Mouse (Mus musculus): ENCODE measurements at regions not wholly inside any gene's neighbourhood (a gene's known extent, or its start where the extent isn't known, plus 50 kb on each side); places are given as distances from the start of the nearest gene placed in this dataset.

DNA sequence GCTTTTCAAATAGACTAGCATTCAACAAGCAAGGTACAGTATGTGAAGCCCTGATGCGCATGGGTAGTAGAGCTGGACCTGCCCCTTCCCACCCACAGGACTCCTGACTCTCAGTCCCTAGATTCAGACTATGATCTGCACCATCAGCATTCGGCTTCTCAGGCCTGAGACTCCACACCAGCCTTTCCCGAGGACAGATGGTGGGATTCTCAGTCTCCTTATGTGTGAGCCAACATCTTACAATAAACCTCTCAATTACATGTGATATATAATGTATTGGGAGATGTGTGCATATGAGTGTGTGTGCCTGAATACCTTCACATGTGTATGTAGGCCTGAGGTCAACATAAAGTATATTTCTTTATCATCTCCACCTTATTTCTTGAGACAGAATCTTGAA, 268.3 kb downstream of the Rybp start:
- Histone ChIP-seq H3K27ac (ENCODE audit: low read length) (no peak overlapping the region), H3K36me3 (ENCODE audit: control insufficient read depth, insufficient read depth, low read length) (no peaks in the 10 kb centered on the region), H3K4me1 (ENCODE audit: control insufficient read depth, insufficient read depth, low read length) (peaks cover 3% of the 10 kb centered on the region; the same call in 1 of the 2 replicates), H3K9me3 (replicated peaks; ENCODE audit: control insufficient read depth, low read length, poor library complexity, severe bottlenecking) (no peaks in the 10 kb centered on the region), H3K27me3 (ENCODE audit: control insufficient read depth, insufficient read depth, low read depth, low read length) (no peaks in the 10 kb centered on the region; the same call in 1 of the 2 replicates), H3K9ac (ENCODE audit: low read depth, low read length) (no peak overlapping the region), H3K4me3 (ENCODE audit: low read depth, low read length) (no peak overlapping the region), H3K4me2 (ENCODE audit: low read length) (no peak overlapping the region)
- WGBS: 81% methylated on average over 3 of the region's 3 CpGs
- ATAC-seq: no peak

DNA sequence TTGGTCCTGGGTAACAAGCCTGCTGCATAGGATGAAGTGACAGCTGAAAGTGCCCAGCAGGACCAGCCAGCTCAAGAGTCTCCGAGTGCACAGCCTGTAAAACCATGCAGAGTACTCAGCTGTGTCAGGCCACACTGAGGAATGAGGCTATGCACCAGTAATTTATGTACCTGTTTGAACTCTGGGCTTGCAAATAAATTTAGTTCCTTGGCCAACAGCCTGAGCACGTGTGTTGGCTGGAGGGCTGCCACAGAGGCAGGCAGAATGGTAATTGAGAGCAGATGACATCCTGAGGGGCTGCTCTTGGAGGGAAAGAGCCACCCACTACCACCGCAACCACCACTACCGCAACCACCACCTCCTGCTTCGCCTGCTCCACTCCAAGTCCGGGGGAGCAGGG, 273.3 kb downstream of the Rybp start:
- Histone ChIP-seq H3K9me3 (replicated peaks; ENCODE audit: control insufficient read depth, low read length, poor library complexity, severe bottlenecking) (no peaks in the 10 kb centered on the region), H3K4me1 (ENCODE audit: control insufficient read depth, insufficient read depth, low read length) (peaks cover 14% of the 10 kb centered on the region), H3K27ac (ENCODE audit: low read length) (no peak overlapping the region), H3K4me2 (ENCODE audit: low read length) (no peak overlapping the region), H3K27me3 (ENCODE audit: control insufficient read depth, insufficient read depth, low read depth, low read length) (no peaks in the 10 kb centered on the region; the same call in 1 of the 2 replicates), H3K9ac (ENCODE audit: low read depth, low read length) (no peak overlapping the region), H3K4me3 (ENCODE audit: low read depth, low read length) (no peak overlapping the region), H3K36me3 (ENCODE audit: control insufficient read depth, insufficient read depth, low read length) (no peaks in the 10 kb centered on the region)
- ATAC-seq: no peak
- 36% methylated on average over 6 of the region's 6 CpGs for WGBS

DNA sequence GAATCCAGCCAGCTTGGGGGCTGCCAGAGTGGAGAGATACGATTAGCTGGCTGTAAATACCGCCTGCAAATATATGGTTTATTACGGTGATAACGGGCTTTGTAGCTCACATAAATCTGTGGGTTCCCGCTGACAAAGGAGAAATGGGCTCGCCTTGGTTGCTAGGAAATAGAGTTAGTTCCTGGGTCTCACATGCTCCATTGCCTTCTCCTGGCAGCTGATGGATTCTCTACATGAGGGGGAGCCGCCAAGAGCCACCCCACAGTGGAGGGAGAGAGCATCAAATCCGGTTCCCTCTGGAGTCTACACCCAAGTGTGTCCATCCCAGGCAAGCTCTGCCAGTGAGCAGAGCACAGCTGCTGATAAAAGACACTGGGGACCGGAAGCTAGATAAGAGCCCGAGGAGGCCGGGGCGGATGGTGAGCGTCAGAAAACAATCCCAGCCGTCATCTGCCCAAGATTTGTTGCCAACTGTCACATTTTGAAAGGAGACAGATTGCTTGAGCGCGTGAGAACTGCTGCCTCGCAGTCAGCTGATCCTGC, 275.7 kb downstream of the Rybp start:
- H3K27ac ChIP-seq (ENCODE audit: low read length): peak overlapping the region; percentile 57; the same call in 1 of the 2 replicates
- WGBS: 16% methylated on average over 17 of the region's 17 CpGs
- no peak overlapping the region; the same call in 1 of the 2 replicates for H3K4me3 ChIP-seq (ENCODE audit: low read depth, low read length)
- ATAC-seq: peak; percentile 66
- H3K27me3 ChIP-seq (ENCODE audit: control insufficient read depth, insufficient read depth, low read depth, low read length): peaks cover 2% of the 10 kb centered on the region; the same call in 1 of the 2 replicates
- peak overlapping the region; percentile 34; the same call in 1 of the 2 replicates for H3K9ac ChIP-seq (ENCODE audit: low read depth, low read length)
- H3K4me2 ChIP-seq (ENCODE audit: low read length): peak overlapping the region; percentile 51
- peaks cover 14% of the 10 kb centered on the region for H3K4me1 ChIP-seq (ENCODE audit: control insufficient read depth, insufficient read depth, low read length)
- no peaks in the 10 kb centered on the region for H3K36me3 ChIP-seq (ENCODE audit: control insufficient read depth, insufficient read depth, low read length)
- H3K9me3 ChIP-seq (replicated peaks; ENCODE audit: control insufficient read depth, low read length, poor library complexity, severe bottlenecking): no peaks in the 10 kb centered on the region

DNA sequence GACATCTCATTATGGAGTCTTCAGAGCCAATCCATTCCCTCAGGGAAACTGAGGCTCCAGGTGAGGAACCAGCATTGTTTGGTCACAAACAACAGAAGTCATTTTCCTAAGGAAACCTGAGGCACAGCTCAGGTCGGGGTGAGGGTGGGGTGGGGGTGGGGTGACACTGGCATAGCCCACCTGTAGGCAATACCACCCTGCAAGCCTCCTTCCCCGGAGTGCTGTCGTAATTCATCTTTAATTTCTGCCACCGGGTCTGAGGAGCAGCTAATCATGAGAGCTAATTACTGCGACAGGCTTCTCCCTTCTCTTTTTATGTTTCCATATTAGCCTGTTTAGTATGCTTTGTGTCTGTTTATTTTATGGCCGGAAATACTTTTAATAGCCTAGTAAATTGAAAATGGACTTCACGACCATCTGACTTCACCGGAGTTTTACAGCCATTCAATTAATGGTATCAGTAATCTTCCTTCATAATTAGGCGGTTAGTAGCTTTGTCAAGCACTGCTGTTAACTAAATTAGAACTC, 276.3 kb downstream of the Rybp start:
- H3K4me2 ChIP-seq (ENCODE audit: low read length): peak overlapping the region; percentile 51
- WGBS: 46% methylated on average over 9 of the region's 9 CpGs
- no peak; the same call in 1 of the 2 replicates for ATAC-seq
- H3K9ac ChIP-seq (ENCODE audit: low read depth, low read length): peak overlapping the region; percentile 34; the same call in 1 of the 2 replicates
- H3K27ac ChIP-seq (ENCODE audit: low read length): 0 out of 2 replicates have a peak overlapping the region, but pooled peaks have one; percentile 42
- H3K36me3 ChIP-seq (ENCODE audit: control insufficient read depth, insufficient read depth, low read length): no peaks in the 10 kb centered on the region
- H3K4me1 ChIP-seq (ENCODE audit: control insufficient read depth, insufficient read depth, low read length): peaks cover 14% of the 10 kb centered on the region
- H3K27me3 ChIP-seq (ENCODE audit: control insufficient read depth, insufficient read depth, low read depth, low read length): peaks cover 2% of the 10 kb centered on the region; the same call in 1 of the 2 replicates
- H3K4me3 ChIP-seq (ENCODE audit: low read depth, low read length): no peak overlapping the region
- no peaks in the 10 kb centered on the region for H3K9me3 ChIP-seq (replicated peaks; ENCODE audit: control insufficient read depth, low read length, poor library complexity, severe bottlenecking)

DNA sequence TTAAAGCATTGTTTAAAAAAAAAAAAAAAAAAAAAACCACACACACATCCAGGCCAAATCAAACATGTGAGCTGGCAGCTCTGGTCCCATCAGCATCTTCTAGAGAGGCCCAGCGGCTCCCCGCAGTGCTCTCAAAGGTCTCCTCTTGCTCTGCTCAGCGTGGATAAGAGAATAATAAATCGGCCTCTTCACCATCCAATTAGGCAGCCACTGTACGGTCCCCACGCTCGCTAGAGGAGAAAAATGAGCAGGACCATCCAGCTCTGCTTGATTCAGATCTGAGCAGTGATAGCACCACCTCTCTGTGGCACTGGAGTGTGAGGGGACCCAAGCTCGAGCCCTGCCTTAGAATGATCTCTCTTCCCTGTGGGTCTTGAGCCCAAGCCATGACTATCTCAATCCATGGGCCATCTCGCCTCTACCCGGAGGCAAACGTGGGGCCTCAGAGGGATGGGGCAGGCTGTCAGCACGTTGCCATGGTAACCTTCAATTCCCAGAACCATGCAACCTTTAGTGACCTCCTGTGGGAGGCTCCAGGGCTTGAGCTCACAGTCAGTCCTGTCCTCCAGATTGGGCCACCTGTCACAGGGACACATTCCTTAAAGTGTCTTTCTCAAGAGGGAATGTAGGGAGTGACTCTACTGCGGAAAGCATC, 273.6 kb upstream of the Prok2 start:
- H3K4me1 ChIP-seq (ENCODE audit: control insufficient read depth, insufficient read depth, low read length): peaks cover 21% of the 10 kb centered on the region
- no peak overlapping the region for H3K27ac ChIP-seq (ENCODE audit: low read length)
- no peak overlapping the region for H3K4me2 ChIP-seq (ENCODE audit: low read length)
- 18% methylated on average over 13 of the region's 13 CpGs for WGBS
- no peaks in the 10 kb centered on the region; the same call in 1 of the 2 replicates for H3K27me3 ChIP-seq (ENCODE audit: control insufficient read depth, insufficient read depth, low read depth, low read length)
- no peak overlapping the region for H3K4me3 ChIP-seq (ENCODE audit: low read depth, low read length)
- no peak overlapping the region for H3K9ac ChIP-seq (ENCODE audit: low read depth, low read length)
- H3K9me3 ChIP-seq (replicated peaks; ENCODE audit: control insufficient read depth, low read length, poor library complexity, severe bottlenecking): no peaks in the 10 kb centered on the region
- ATAC-seq: no peak
- H3K36me3 ChIP-seq (ENCODE audit: control insufficient read depth, insufficient read depth, low read length): no peaks in the 10 kb centered on the region

DNA sequence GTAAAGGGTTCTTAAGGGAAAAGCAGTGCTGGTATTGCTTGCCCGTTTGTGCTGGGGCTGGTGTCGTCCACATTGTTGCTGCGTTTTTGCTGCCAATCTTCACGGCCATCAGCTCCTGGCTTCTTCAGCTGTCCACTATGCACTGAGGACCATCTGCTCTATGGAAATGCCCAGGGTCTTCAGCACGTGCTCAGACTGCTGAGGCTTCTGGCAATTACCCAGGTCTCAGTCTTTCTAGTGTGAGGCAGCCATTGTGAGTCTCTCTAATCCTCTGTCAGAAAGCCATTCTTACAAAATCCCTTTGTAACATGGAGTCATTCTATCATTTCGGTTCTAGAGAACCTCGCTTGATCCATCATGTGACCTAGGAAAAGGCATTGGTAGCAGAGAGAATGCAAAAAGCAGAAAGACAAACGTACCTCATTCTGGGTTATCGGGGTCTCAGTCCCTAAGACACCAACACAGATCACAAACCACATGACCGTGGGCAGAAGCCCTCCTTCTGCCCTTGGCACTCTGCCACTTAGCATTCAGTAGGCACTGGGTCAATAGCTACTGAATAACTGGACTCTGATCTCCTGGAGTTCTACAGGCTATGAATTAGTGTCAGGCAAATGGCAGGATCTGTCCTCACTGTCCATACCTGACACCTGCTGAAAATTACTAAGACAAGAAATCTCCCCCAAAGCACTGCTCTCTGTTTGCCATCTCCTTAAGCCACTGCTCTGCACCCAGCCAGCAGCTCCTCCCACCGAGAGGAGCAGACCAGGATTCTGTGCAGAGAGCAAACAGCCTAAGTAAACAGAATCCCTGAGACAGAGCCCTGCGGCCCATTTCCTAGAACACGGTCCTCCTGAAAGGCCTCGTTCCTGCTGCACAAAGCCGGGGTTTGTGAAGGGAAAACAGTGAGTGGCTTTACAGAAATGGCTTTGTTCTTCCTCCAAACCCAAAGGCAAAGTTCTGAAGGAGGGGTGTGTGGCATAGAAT, 270.1 kb upstream of the Prok2 start:
- no peaks in the 10 kb centered on the region for H3K27me3 ChIP-seq (ENCODE audit: control insufficient read depth, insufficient read depth, low read depth, low read length)
- H3K9ac ChIP-seq (ENCODE audit: low read depth, low read length): 0 out of 2 replicates have a peak overlapping the region, but pooled peaks have one; percentile 2
- peaks cover 24% of the 10 kb centered on the region for H3K4me1 ChIP-seq (ENCODE audit: control insufficient read depth, insufficient read depth, low read length)
- H3K4me2 ChIP-seq (ENCODE audit: low read length): no peak overlapping the region
- ATAC-seq: peak; percentile 66
- no peaks in the 10 kb centered on the region for H3K9me3 ChIP-seq (replicated peaks; ENCODE audit: control insufficient read depth, low read length, poor library complexity, severe bottlenecking)
- no peak overlapping the region for H3K4me3 ChIP-seq (ENCODE audit: low read depth, low read length)
- 16% methylated on average over 15 of the region's 15 CpGs for WGBS
- no peaks in the 10 kb centered on the region for H3K36me3 ChIP-seq (ENCODE audit: control insufficient read depth, insufficient read depth, low read length)
- no peak overlapping the region for H3K27ac ChIP-seq (ENCODE audit: low read length)

DNA sequence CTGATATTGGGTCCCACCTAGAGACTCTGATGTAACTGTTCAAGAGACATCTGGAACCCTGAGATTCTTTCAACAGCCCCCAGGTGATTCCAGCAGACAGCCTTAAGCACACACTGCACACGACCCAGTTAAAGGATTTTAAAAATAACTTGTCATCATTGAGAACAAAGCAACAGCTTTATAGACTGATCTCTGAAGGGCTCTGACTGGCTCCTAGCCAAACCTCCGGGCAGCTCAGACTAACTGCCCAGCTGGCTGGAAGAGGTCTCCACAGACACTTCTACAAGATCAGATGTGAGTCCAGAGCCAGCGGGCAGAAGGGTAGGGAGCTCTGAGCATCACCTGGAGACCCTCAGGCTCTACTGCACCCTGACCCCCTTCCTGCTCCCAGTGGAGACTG, 267.8 kb upstream of the Prok2 start:
- H3K36me3 ChIP-seq (ENCODE audit: control insufficient read depth, insufficient read depth, low read length): no peaks in the 10 kb centered on the region
- no peak for ATAC-seq
- H3K27ac ChIP-seq (ENCODE audit: low read length): no peak overlapping the region
- H3K27me3 ChIP-seq (ENCODE audit: control insufficient read depth, insufficient read depth, low read depth, low read length): no peaks in the 10 kb centered on the region
- WGBS: 50% methylated on average over 3 of the region's 3 CpGs
- H3K4me1 ChIP-seq (ENCODE audit: control insufficient read depth, insufficient read depth, low read length): peaks cover 14% of the 10 kb centered on the region
- H3K9ac ChIP-seq (ENCODE audit: low read depth, low read length): no peak overlapping the region
- no peak overlapping the region for H3K4me3 ChIP-seq (ENCODE audit: low read depth, low read length)
- no peak overlapping the region for H3K4me2 ChIP-seq (ENCODE audit: low read length)
- no peaks in the 10 kb centered on the region for H3K9me3 ChIP-seq (replicated peaks; ENCODE audit: control insufficient read depth, low read length, poor library complexity, severe bottlenecking)

DNA sequence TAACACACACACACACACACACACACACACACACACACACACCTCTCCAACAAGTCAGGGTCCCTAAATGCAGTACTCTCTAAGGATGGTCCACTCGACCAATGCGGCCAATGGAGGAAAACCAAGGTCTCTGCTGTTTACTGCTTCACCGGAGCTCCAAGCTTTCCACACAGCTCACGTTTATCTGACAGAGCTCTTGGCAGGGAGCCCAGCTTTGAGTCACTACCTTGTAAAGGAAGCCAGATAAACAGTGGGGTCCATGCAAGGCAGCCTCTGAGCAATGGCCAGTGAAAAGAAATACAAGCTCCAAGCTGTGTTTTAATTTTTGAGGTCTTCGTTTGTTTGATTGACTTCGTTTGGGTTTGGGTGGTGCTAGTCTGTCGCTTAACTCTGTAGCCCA, 264.9 kb upstream of the Prok2 start:
- Histone ChIP-seq H3K4me1 (ENCODE audit: control insufficient read depth, insufficient read depth, low read length) (peaks cover 5% of the 10 kb centered on the region; the same call in 1 of the 2 replicates), H3K9me3 (replicated peaks; ENCODE audit: control insufficient read depth, low read length, poor library complexity, severe bottlenecking) (no peaks in the 10 kb centered on the region), H3K27ac (ENCODE audit: low read length) (no peak overlapping the region), H3K36me3 (ENCODE audit: control insufficient read depth, insufficient read depth, low read length) (no peaks in the 10 kb centered on the region), H3K4me3 (ENCODE audit: low read depth, low read length) (no peak overlapping the region), H3K9ac (ENCODE audit: low read depth, low read length) (no peak overlapping the region), H3K27me3 (ENCODE audit: control insufficient read depth, insufficient read depth, low read depth, low read length) (peaks cover 5% of the 10 kb centered on the region; the same call in 1 of the 2 replicates), H3K4me2 (ENCODE audit: low read length) (no peak overlapping the region)
- peak; percentile 66 for ATAC-seq
- 50% methylated on average over 7 of the region's 7 CpGs for WGBS

All from midbrain, embryonic 16.5 days (tissue).